Comparison of ENCODE assay signal across 16 mouse cellular contexts in the genomic region with DNA sequence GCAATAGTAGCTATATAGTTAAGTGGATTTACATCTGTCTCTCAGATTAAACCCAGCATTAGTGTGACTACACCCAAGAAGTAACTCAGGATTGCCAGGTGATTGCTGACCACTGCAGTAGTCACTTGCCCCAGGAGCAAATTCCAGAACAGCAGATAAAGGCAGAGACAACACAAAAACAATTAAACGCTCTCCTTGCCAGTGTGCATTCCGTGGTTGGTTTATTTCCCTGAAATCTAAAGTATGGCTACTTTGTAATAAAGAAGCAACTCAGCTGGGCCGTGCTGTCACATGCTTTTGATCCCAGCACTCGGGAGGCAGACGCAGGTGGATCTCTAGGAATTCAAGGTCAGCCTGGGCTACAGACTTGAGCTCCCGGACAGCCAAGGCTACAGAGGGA. TPM values are rescaled to one million over a fixed set of nuclear protein-coding genes. Genes with fewer than 3 reads are reported as not detected.
A peak's percentile ranks its signal among the peaks of the same experiment; 100 is the strongest.
DNase-seq lines count a peak whose midpoint lies in the region; ATAC-seq and TF ChIP-seq lines count a peak whose summit lies in the region.
"Had no signal": no experiment of that assay in that cellular context is flagged by ENCODE, and none has a peak within 500 bp of the region (broad histone marks: within the 10 kb centered on the region; RNA-seq: fewer than 3 reads in every experiment).

No protein-coding gene starts in this region.

- H3K79me2 ChIP-seq in myocyte (ENCODE audit: control insufficient read depth, insufficient read depth), result peaks cover 99% of the 10 kb centered on the region

- 46% methylated on average over 6 of the region's 6 CpGs for WGBS in heart, embryonic 14.5 days
- WGBS in heart, embryonic 10.5 days, result 54% methylated on average over 6 of the region's 6 CpGs
- 62% methylated on average over 6 of the region's 6 CpGs for WGBS in liver, embryonic 13.5 days (ENCODE audit: insufficient replicate concordance)
- 64% methylated on average over 6 of the region's 6 CpGs for WGBS in liver, embryonic 12.5 days (ENCODE audit: insufficient replicate concordance)
- WGBS in lung, adult 2 months, result 57% methylated on average over 6 of the region's 6 CpGs

- TF ChIP-seq CTCF in bone marrow macrophage, adult 2 months (IDR thresholded peaks at IDR 0.05; ENCODE audit: low read depth, low read length), result no peak
- no peak for TF ChIP-seq CTCF in lung, adult 2 months (IDR thresholded peaks at IDR 0.05; ENCODE audit: insufficient read depth, low read length)

- ATAC-seq in heart, embryonic 14.5 days (ENCODE audit: insufficient number of reproducible peaks, insufficient read depth, low FRiP score, low read depth), result no peak
- no peak for ATAC-seq in liver, embryonic 13.5 days (ENCODE audit: low read depth)
- ATAC-seq in liver, embryonic 12.5 days, result no peak
- ATAC-seq: forebrain, embryonic 16.5 days; midbrain, embryonic 15.5 days had no signal

- no peak for TF ChIP-seq POLR2A in bone marrow macrophage, adult 2 months (IDR thresholded peaks at IDR 0.05; ENCODE audit: borderline replicate concordance, low read depth, low read length)
- no peak for TF ChIP-seq POLR2A in myocyte (IDR thresholded peaks at IDR 0.05; ENCODE audit: insufficient read length, low read depth)
- no peak for TF ChIP-seq POLR2A in lung, adult 2 months (IDR thresholded peaks at IDR 0.05; ENCODE audit: borderline replicate concordance, extremely low read depth, low read depth, low read length)

- no peak for DNase-seq in heart, embryonic 10.5 days (ENCODE audit: low spot score)
- no peak for DNase-seq in liver, embryonic 13.5 days
- no peak for DNase-seq in B cell, adult 2 months
- DNase-seq in lung, adult 2 months, result no peak
- DNase-seq: adrenal gland, postnatal 14 days; cerebellum, postnatal 14 days; kidney, postnatal 10 days; layer of hippocampus, adult 9-11 months; lung, postnatal 4 days; right cerebral cortex, postnatal 25 days had no signal

- H3K36me3 ChIP-seq in heart, embryonic 14.5 days (ENCODE audit: control insufficient read depth, insufficient read depth, low read length), result no peaks in the 10 kb centered on the region
- H3K36me3 ChIP-seq in heart, embryonic 10.5 days, result no peaks in the 10 kb centered on the region
- no peaks in the 10 kb centered on the region for H3K36me3 ChIP-seq in liver, embryonic 13.5 days
- no peaks in the 10 kb centered on the region for H3K36me3 ChIP-seq in liver, embryonic 12.5 days
- H3K36me3 ChIP-seq in myocyte (ENCODE audit: control insufficient read depth, insufficient read depth), result no peaks in the 10 kb centered on the region
- H3K36me3 ChIP-seq: midbrain, embryonic 15.5 days had no signal

- no peaks in the 10 kb centered on the region for H3K9me3 ChIP-seq in heart, embryonic 14.5 days (ENCODE audit: control insufficient read depth, low read length)
- H3K9me3 ChIP-seq in heart, embryonic 10.5 days, result no peaks in the 10 kb centered on the region
- H3K9me3 ChIP-seq in liver, embryonic 13.5 days (replicated peaks), result no peaks in the 10 kb centered on the region
- no peaks in the 10 kb centered on the region for H3K9me3 ChIP-seq in liver, embryonic 12.5 days (replicated peaks)
- H3K9me3 ChIP-seq: midbrain, embryonic 15.5 days had no signal

- no peaks in the 10 kb centered on the region for H3K27me3 ChIP-seq in heart, embryonic 14.5 days (ENCODE audit: control insufficient read depth, insufficient read depth, low read length)
- no peaks in the 10 kb centered on the region for H3K27me3 ChIP-seq in heart, embryonic 10.5 days (ENCODE audit: insufficient read depth, poor library complexity, severe bottlenecking)
- H3K27me3 ChIP-seq in liver, embryonic 13.5 days, result peaks cover 6% of the 10 kb centered on the region
- H3K27me3 ChIP-seq in liver, embryonic 12.5 days (replicated peaks), result 0 out of 2 replicates have a peak, but pooled peaks cover 8% of the 10 kb centered on the region
- H3K27me3 ChIP-seq in myocyte (ENCODE audit: control insufficient read depth, insufficient read depth, insufficient read length), result no peaks in the 10 kb centered on the region

- H3K27ac ChIP-seq in heart, embryonic 14.5 days (replicated peaks in 1 of 2; ENCODE audit: control insufficient read depth in 1 of 2, insufficient read depth in 1 of 2, low read depth in 2 of 2, low read length in 2 of 2), result peak overlapping the region; percentile 10 to 97; a peak in 2 of 4 replicates
- H3K27ac ChIP-seq in heart, embryonic 10.5 days, result no peak overlapping the region
- peak overlapping the region; percentile 75 for H3K27ac ChIP-seq in liver, embryonic 13.5 days
- no peak overlapping the region for H3K27ac ChIP-seq in liver, embryonic 12.5 days
- 0 out of 2 replicates have a peak overlapping the region, but pooled peaks have one; percentile 64 for H3K27ac ChIP-seq in bone marrow macrophage, adult 2 months (ENCODE audit: insufficient read depth, low read depth, low read length)
- H3K27ac ChIP-seq: midbrain, embryonic 15.5 days had no signal

- peaks cover 64 to 84% of the 10 kb centered on the region in 2 experiments for H3K4me1 ChIP-seq in heart, embryonic 14.5 days (ENCODE audit: control insufficient read depth in 2 of 2, insufficient read depth in 2 of 2, low read length in 2 of 2)
- peaks cover 98% of the 10 kb centered on the region for H3K4me1 ChIP-seq in heart, embryonic 10.5 days
- peaks cover 92% of the 10 kb centered on the region for H3K4me1 ChIP-seq in liver, embryonic 13.5 days (replicated peaks)
- H3K4me1 ChIP-seq in liver, embryonic 12.5 days, result peaks cover 96% of the 10 kb centered on the region
- peaks cover 54% of the 10 kb centered on the region for H3K4me1 ChIP-seq in bone marrow macrophage, adult 2 months (ENCODE audit: control insufficient read depth, insufficient read depth, low read length)
- H3K4me1 ChIP-seq in lung, adult 2 months (ENCODE audit: control insufficient read depth, insufficient read depth, low read length), result peaks cover 42% of the 10 kb centered on the region

- no peak overlapping the region for H3ac ChIP-seq in myocyte (ENCODE audit: control insufficient read depth, insufficient read length)

- no peak overlapping the region; the same call in 1 of the 2 replicates for H3K9ac ChIP-seq in heart, embryonic 14.5 days (ENCODE audit: low read length)
- H3K9ac ChIP-seq in liver, embryonic 13.5 days, result no peak overlapping the region
- no peak overlapping the region for H3K9ac ChIP-seq in liver, embryonic 12.5 days
- H3K9ac ChIP-seq: midbrain, embryonic 15.5 days had no signal

- peak overlapping the region; percentile 89; the same call in 1 of the 2 replicates for H3K4me2 ChIP-seq in heart, embryonic 14.5 days (ENCODE audit: low read length)
- H3K4me2 ChIP-seq in liver, embryonic 13.5 days, result peak overlapping the region; percentile 82; the same call in 1 of the 2 replicates
- H3K4me2 ChIP-seq in liver, embryonic 12.5 days, result no peak overlapping the region; the same call in 1 of the 2 replicates
- H3K4me2 ChIP-seq in myocyte (ENCODE audit: low read depth), result peak overlapping the region; percentile 95
- H3K4me2 ChIP-seq: midbrain, embryonic 15.5 days had no signal

- no peak overlapping the region for H3K4me3 ChIP-seq in heart, embryonic 14.5 days (ENCODE audit: control insufficient read depth in 1 of 2, insufficient read depth in 1 of 2, low read depth in 1 of 2, low read length in 2 of 2)
- no peak overlapping the region for H3K4me3 ChIP-seq in heart, embryonic 10.5 days
- no peak overlapping the region for H3K4me3 ChIP-seq in liver, embryonic 13.5 days (replicated peaks)
- H3K4me3 ChIP-seq in liver, embryonic 12.5 days, result no peak overlapping the region
- H3K4me3 ChIP-seq in bone marrow macrophage, adult 2 months (ENCODE audit: insufficient read depth, low read length), result no peak overlapping the region
- H3K4me3 ChIP-seq in myocyte, result no peak overlapping the region
- H3K4me3 ChIP-seq in lung, adult 2 months (replicated peaks; ENCODE audit: extremely low read depth, low read depth, low read length), result no peak overlapping the region
- H3K4me3 ChIP-seq: midbrain, embryonic 15.5 days had no signal

TF ChIP-seq in myocyte, 11 proteins besides CTCF, POLR2A, EP300 and RAD21:
- TF ChIP-seq CEBPB (IDR thresholded peaks at IDR 0.05; ENCODE audit: insufficient read depth, poor library complexity, severe bottlenecking) (no peak), MYOG (IDR thresholded peaks at IDR 0.05; ENCODE audit: control insufficient read depth in 1 of 3, insufficient read depth in 1 of 3, insufficient read length in 2 of 3, low read depth in 2 of 3) (peak in 1 of 3 experiments; percentile 50), TCF12 (IDR thresholded peaks at IDR 0.05; ENCODE audit: insufficient read depth, poor library complexity, severe bottlenecking) (no peak)

RNA-seq across cellular contexts. Expression of gene Lrrfip1, which starts 59.7 kb away (rescaled TPM):
- polyA plus RNA-seq in heart, embryonic 14.5 days (2014; fragmentation: Nextera tagmentation; extraction: Ambion mirVana), result 151 and 161 TPM in 2 replicates
- 91.6 and 129 TPM in 2 replicates for polyA plus RNA-seq in heart, embryonic 10.5 days (2016; fragmentation: Nextera tagmentation; extraction: Ambion mirVana)
- 12.9 and 15.9 TPM in 2 replicates for polyA plus RNA-seq in liver, embryonic 13.5 days (2015; fragmentation: Nextera tagmentation; extraction: Ambion mirVana)
- polyA plus RNA-seq in liver, embryonic 12.5 days (2016; fragmentation: Nextera tagmentation; extraction: Ambion mirVana), result 17.4 and 18.1 TPM in 2 replicates
- 98.5 and 98.7 TPM in 2 replicates for polyA plus RNA-seq in bone marrow macrophage, adult 2 months (2012; ENCODE audit: insufficient read depth, insufficient read length, missing spikeins)
- polyA plus RNA-seq in myocyte (2012; fragmentation: generic; extraction: Trizol), result 83.3 TPM
- polyA plus RNA-seq in lung, adult 2 months (2012; rRNA removed), result 30.5 and 38.1 TPM in 2 replicates

Comparison
In these comparisons a context has a peak if more than half of its experiments do, and no peak if none do; other contexts are left out.
1. H3K27ac ChIP-seq: peak in heart, embryonic 14.5 days (2 of 2), liver, embryonic 13.5 days (single experiment) and bone marrow macrophage, adult 2 months (single experiment); none in heart, embryonic 10.5 days (single experiment) and liver, embryonic 12.5 days (single experiment).